Mouse (Mus musculus) neural tube, embryonic 11.5 days (tissue): ENCODE data around the gene Ugt2b35. TPM values are rescaled to one million over a fixed set of nuclear protein-coding genes. Genes with fewer than 3 reads are reported as not detected.
"Not testable (repeated sequence)": the region's sequence is repeated elsewhere in the genome, so short reads cannot be mapped to it uniquely, and the experiment has no call there.

ENCODE experiments used
- ATAC-seq: fragments of 200-750 bp; cut with Nextera tagmentation; 2 replicates; pipeline ENCODE4 v1.8.0; 2017; ENCODE audit warnings: moderate number of reproducible peaks, mild to moderate bottlenecking, moderate TSS enrichment, moderate library complexity; ENCODE audit not compliant: insufficient read depth, low FRiP score, low TSS enrichment
- DNase-seq: peaks from one replicate; pipeline ENCODE4 v3.0.0-alpha.2; 2015; ENCODE audit warnings: low spot score
- H3K27ac ChIP-seq: fragments of 300-500 bp; sonication (generic); 2 replicates; pipeline ENCODE4 v1.5.1; 2014; ENCODE audit warnings: low read depth, mild to moderate bottlenecking, low read length
- H3K27me3 ChIP-seq: fragments of 300-500 bp; sonication (generic); 2 replicates; pipeline ENCODE4 v1.6.1; 2014; ENCODE audit warnings: mild to moderate bottlenecking, low read length, mixed read lengths; ENCODE audit not compliant: control insufficient read depth, insufficient read depth
- H3K36me3 ChIP-seq: fragments of 300-500 bp; sonication (generic); 2 replicates; pipeline ENCODE4 v1.6.1; 2014; ENCODE audit warnings: mild to moderate bottlenecking, low read length, moderate library complexity, mixed read lengths; ENCODE audit not compliant: control insufficient read depth, insufficient read depth
- H3K4me1 ChIP-seq: fragments of 300-500 bp; sonication (generic); 2 replicates; pipeline ENCODE4 v1.6.1; 2014; ENCODE audit warnings: low read length, mixed read lengths; ENCODE audit not compliant: control insufficient read depth, insufficient read depth
- H3K4me2 ChIP-seq: fragments of 300-500 bp; sonication (generic); 2 replicates; pipeline ENCODE4 v1.6.1; 2014; ENCODE audit warnings: low read depth, mild to moderate bottlenecking, moderate library complexity
- H3K4me3 ChIP-seq: fragments of 300-500 bp; sonication (generic); 2 replicates; pipeline ENCODE4 v1.5.1; 2014; ENCODE audit warnings: low read depth, low read length
- H3K9ac ChIP-seq: fragments of 300-500 bp; sonication (generic); 2 replicates; pipeline ENCODE4 v1.6.1; 2014; ENCODE audit warnings: mild to moderate bottlenecking, low read length
- H3K9me3 ChIP-seq: fragments of 300-500 bp; sonication (generic); 2 replicates; pipeline ENCODE4 v1.6.1; 2016; ENCODE audit warnings: low read length; ENCODE audit not compliant: control insufficient read depth
- WGBS: fragments of 180-500 bp; shearing (Covaris S2); extraction: QIAGEN DNeasy Blood & Tissue Kit; methylation state at CpG from one replicate; pipeline ENCODE4 v1.1.7; 2014; 5-methylcytosine and 5-hydroxymethylcytosine counted together
- polyA plus RNA-seq: library from polyadenylated mRNA; unstranded; fragments of >200 nt; fragmentation: Nextera tagmentation; extraction: Ambion mirVana; gene quantifications from 2 replicates; pipeline ENCODE4 v1.2.1, GENCODE M21; 2014

The Ugt2b35 gene
- not detected in 2 replicates for polyA plus RNA-seq

DNA sequence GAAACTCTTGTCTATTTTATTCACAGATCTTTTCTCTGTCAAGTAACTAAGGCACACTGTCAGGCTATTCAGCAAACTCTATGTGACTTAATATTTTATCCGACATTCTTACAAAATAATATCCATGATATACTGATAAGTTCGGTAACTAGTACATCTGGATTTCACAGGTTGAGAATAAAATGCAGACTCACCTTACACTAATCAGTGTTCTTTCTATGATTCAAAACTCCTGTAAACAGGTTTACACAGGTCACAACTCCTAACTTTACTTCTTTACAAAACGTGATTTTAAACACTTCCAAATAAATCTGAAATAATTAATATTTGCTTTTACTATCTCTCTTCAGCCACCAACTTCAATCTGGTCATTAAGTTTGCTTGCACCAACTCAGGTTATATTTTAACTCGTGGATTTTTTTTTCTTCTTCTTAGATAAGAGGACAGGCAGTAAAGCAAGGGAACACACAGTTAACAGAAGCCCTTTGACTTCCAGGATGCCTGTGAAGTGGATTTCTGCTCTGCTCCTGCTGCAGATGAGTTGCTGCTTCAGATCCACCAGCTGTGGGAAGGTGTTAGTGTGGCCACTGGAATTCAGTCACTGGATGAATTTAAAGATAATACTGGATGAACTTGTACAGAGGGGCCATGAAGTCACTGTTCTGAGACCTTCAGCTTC is at the start of gene Ugt2b35:
Ugt2b35 (plus strand) TSS at position 466 of the 679 bp plus-strand sequence.
- H3K36me3 ChIP-seq = no peaks in the 10 kb centered on the region
- no peaks in the 10 kb centered on the region for H3K9me3 ChIP-seq
- WGBS = 77% methylated on average over 4 of the region's 4 CpGs
- ATAC-seq (no peak), DNase-seq (no peak)
- no peak within 1 kb of the TSS for H3K4me2 ChIP-seq
- no peak within 1 kb of the TSS for H3K4me3 ChIP-seq
- H3K27ac ChIP-seq = no peak within 1 kb of the TSS
- H3K4me1 ChIP-seq = no peaks in the 10 kb centered on the region
- no peak within 1 kb of the TSS for H3K9ac ChIP-seq
- no peaks in the 10 kb centered on the region for H3K27me3 ChIP-seq

DNA sequence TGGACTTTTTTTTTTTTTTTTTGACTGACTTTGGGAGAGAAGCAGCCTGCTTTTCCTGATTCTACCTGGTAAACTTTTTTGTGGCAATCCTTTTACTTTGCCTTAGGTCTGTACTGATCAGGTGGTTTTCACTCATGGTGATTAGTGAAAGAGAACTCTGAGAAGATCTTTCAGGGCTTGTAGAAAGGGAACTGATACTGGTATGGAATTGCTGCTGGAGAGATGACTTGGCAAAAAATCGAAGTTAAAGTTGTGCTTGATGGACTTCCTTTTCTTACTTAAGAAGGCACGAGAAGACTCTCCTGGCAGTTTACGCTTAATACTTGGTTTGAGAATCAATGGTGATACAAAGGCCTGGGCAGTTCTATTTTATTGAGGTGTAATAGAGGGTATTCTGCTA is 40.2 kb upstream of the Ugt2b35 start:
- Histone ChIP-seq H3K4me2 (no peak overlapping the region), H3K36me3 (no peaks in the 10 kb centered on the region), H3K9ac (no peak overlapping the region), H3K4me3 (no peak overlapping the region), H3K27me3 (no peaks in the 10 kb centered on the region), H3K4me1 (no peaks in the 10 kb centered on the region), H3K9me3 (no peaks in the 10 kb centered on the region), H3K27ac (no peak overlapping the region)
- DNase-seq (no peak), ATAC-seq (no peak)
- WGBS = 85% methylated on average over 3 of the region's 3 CpGs

DNA sequence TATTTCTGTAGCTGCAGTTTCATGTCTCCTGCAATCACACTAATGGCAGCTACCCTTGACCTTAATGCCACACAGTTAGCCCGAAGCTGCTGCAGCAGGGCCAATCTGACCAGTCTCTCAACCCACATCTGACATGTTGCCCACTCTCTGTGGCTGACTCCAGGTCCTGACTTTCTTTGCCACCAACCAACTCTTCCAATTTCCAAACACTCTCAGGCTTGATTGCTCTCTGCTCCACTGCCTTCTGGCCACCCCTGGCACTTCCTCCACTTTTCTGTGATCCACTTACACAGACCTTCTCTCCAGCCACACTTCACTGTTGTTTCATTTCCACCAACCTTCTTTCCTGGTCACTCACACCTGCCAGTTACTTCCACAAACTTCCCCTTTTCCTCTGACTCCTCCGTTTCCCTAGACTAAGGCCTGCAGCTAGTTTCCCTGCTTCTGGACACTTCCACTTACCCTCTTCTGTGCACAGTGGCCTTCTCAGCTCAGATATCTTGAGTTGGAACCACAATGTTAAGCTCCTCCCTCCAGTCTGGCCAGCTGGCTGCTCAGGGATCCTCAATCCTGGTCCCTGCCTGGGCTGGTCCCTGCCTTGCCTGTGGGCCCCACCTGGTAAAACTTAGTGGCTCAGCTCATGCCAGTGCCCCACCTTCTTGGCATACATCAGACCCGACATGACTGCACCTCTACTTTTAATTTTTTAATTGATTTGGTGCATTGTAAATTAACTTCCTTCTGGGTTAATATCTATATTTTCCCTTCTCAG is 38.9 kb upstream of the Ugt2b35 start:
- no peak overlapping the region for H3K9ac ChIP-seq
- DNase-seq = no peak
- H3K36me3 ChIP-seq = no peaks in the 10 kb centered on the region
- WGBS = 90% methylated on average over 3 of the region's 3 CpGs
- H3K4me2 ChIP-seq = no peak overlapping the region
- H3K9me3 ChIP-seq = no peaks in the 10 kb centered on the region
- H3K4me1 ChIP-seq = no peaks in the 10 kb centered on the region
- H3K27me3 ChIP-seq = no peaks in the 10 kb centered on the region
- H3K27ac ChIP-seq = no peak overlapping the region
- no peak for ATAC-seq
- no peak overlapping the region for H3K4me3 ChIP-seq

DNA sequence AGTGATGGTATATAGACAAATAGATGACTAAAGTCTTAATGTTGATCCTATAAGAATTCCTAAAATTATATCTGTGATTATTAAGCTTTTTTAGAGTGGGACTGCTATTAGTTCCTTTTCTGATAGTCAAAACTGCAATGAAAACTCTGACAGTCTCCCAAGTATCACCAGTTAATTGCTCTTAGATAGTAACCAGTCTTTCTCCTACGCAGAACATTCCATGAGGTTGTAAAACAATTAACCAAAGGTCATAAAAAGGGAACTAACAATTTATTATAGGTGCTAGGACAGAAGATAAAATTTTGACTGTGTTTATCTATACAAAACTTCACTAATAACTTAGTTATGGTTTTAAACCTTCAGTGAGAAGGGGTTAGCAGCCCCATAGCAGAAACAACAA is 37.8 kb upstream of the Ugt2b35 start:
- not testable (repeated sequence) for H3K36me3 ChIP-seq, H3K4me2 ChIP-seq, H3K4me3 ChIP-seq, H3K9me3 ChIP-seq, H3K9ac ChIP-seq, DNase-seq, H3K27me3 ChIP-seq, H3K4me1 ChIP-seq, ATAC-seq, H3K27ac ChIP-seq
- WGBS = 15% methylated on average over 1 of the region's 1 CpGs

DNA sequence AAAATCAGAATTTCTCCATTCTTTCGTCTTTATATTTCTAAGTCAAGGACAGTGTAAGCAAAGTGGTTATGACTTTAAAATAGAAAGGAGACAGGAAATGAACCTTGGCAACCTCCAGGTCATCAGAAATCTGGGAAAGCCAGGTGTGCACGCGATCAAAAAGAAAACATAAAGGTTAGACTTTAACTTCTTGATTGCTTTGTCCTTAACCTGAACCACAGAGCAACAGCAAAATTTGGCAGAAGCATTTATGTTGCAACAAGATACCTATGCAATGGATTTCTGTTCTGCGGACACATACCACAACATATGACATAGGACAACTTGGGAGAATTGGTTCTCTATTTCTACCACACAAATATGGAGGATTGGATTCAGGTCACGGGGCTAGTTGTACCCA is 33.4 kb upstream of the Ugt2b35 start:
- H3K27me3 ChIP-seq, H3K9ac ChIP-seq, H3K9me3 ChIP-seq, H3K4me3 ChIP-seq, H3K4me1 ChIP-seq, ATAC-seq, H3K27ac ChIP-seq, H3K4me2 ChIP-seq, H3K36me3 ChIP-seq, DNase-seq: not testable (repeated sequence)
- 92% methylated on average over 5 of the region's 5 CpGs for WGBS

DNA sequence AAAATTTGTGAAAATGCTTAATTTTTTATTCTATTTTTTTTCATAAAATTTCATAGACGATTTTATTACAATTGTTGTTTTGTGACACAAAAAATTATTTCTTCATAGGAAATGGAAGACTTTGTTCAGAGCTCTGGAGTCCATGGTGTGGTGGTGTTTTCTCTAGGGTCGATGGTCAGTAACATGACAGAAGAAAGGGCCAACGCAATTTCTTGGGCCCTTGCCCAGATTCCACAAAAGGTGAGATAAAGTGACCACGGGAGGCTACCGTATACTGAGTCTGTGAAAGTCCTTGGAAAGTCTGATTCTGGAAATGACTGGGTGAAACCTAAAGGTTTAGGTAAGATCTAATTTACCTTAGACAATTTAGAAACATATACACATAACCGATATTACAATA is 4.1 kb downstream of the Ugt2b35 start:
- no peak for DNase-seq
- H3K27ac ChIP-seq = no peak overlapping the region
- no peak overlapping the region for H3K9ac ChIP-seq

DNA sequence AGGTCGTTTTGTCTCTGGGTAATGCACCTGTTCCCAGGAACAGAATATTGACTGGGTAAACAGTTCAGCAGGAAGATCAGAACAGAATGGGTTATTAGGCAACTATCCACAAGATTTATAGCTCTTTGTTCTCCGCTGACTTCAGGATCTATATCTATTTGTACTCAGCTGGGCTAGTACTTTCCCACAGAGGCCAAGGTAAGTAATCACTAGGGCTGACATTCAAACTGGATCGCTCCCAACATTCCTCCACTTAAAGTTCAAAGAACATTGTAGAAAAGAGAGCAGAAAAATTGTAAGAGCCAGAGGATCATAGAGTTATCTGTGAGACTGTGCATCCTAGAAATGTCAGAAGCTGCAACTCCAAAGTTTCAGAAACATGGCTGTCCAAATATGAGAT is 14.8 kb downstream of the Ugt2b35 start:
- Histone ChIP-seq H3K4me3 (no peak overlapping the region), H3K4me2 (no peak overlapping the region), H3K27me3 (no peaks in the 10 kb centered on the region), H3K4me1 (no peaks in the 10 kb centered on the region), H3K36me3 (no peaks in the 10 kb centered on the region), H3K9me3 (no peaks in the 10 kb centered on the region), H3K9ac (no peak overlapping the region), H3K27ac (no peak overlapping the region)
- DNase-seq = no peak
- 79% methylated on average over 3 of the region's 3 CpGs for WGBS
- ATAC-seq = no peak

More for the DNA sequence above, 4.1 kb downstream of the Ugt2b35 start:
- Histone ChIP-seq H3K4me3 (no peak overlapping the region), H3K36me3 (no peaks in the 10 kb centered on the region), H3K9me3 (no peaks in the 10 kb centered on the region), H3K4me1 (no peaks in the 10 kb centered on the region), H3K4me2 (no peak overlapping the region), H3K27me3 (no peaks in the 10 kb centered on the region)
- 92% methylated on average over 6 of the region's 6 CpGs for WGBS
- ATAC-seq = no peak

DNA sequence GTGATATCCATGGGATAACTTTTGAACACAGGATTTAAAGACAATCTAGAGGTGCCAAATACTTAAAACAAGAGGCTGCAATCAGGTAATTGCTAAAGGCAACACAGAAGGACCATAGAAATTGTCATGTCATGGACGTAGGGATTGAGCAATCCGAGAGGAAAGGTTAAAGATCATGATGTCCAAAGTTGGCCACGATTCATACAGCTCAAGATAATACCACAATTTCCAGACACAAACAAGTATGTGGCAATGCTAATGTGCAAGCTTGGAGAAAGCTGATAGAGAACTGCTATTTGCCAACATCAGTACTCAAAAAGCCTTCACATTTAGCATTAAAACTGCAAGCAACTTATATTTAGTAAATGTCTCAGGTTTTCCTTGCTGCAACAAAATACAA is 26.7 kb downstream of the Ugt2b35 start:
- no peaks in the 10 kb centered on the region for H3K4me1 ChIP-seq
- DNase-seq = no peak
- no peak overlapping the region for H3K4me3 ChIP-seq
- H3K27ac ChIP-seq = no peak overlapping the region
- no peak for ATAC-seq
- no peaks in the 10 kb centered on the region for H3K27me3 ChIP-seq
- H3K9me3 ChIP-seq = no peaks in the 10 kb centered on the region
- H3K36me3 ChIP-seq = no peaks in the 10 kb centered on the region
- 83% methylated on average over 3 of the region's 3 CpGs for WGBS
- H3K4me2 ChIP-seq = no peak overlapping the region
- H3K9ac ChIP-seq = no peak overlapping the region

DNA sequence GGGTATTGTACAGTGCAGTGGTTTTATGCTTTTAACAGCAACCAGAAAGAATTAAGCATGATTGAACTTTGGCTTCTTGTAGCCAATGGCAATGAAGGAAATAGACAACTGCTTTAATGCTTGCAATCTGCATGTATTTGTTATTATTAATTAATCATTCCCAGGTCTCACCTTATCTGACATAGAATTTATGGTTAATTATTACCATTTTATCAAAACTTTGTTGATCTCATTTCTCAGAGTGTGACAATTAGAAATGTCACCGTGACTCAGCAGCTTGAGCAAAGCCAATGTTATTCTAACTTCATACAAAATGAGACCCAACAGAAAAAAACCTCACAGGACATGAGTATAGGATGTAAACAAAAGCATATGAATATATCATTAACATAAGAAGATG is 30.0 kb downstream of the Ugt2b35 start:
- H3K9me3 ChIP-seq = no peaks in the 10 kb centered on the region
- H3K9ac ChIP-seq = no peak overlapping the region
- H3K27ac ChIP-seq = no peak overlapping the region
- H3K36me3 ChIP-seq = no peaks in the 10 kb centered on the region
- ATAC-seq (no peak), DNase-seq (no peak)
- no peak overlapping the region for H3K4me3 ChIP-seq
- H3K4me2 ChIP-seq = no peak overlapping the region
- no peaks in the 10 kb centered on the region for H3K4me1 ChIP-seq
- H3K27me3 ChIP-seq = no peaks in the 10 kb centered on the region
- 96% methylated on average over 1 of the region's 1 CpGs for WGBS
